Mouse (Mus musculus) heart, embryonic 11.5 days (tissue): Measurements from ENCODE around the gene Tbx5. TPM values are rescaled to one million over a fixed set of nuclear protein-coding genes. Genes with fewer than 3 reads are reported as not detected.

ENCODE experiments used
- ATAC-seq: fragments of 200-750 bp; cut with Nextera tagmentation; replicated peaks from 2 replicates; pipeline ENCODE4 v1.8.0; 2017; ENCODE audit warnings: moderate library complexity; ENCODE audit not compliant: insufficient number of reproducible peaks, low FRiP score, low TSS enrichment
- H3K27ac ChIP-seq: fragments of 300-500 bp; sonication (generic); 2 replicates; pipeline ENCODE4 v1.5.1; 2014; ENCODE audit warnings: mild to moderate bottlenecking, low read depth, low read length
- H3K27me3 ChIP-seq: fragments of 300-500 bp; sonication (generic); 2 replicates; pipeline ENCODE4 v1.6.1; 2014; ENCODE audit warnings: mild to moderate bottlenecking, low read length, mixed read lengths; ENCODE audit not compliant: control insufficient read depth, insufficient read depth
- H3K36me3 ChIP-seq: fragments of 300-500 bp; sonication (generic); 2 replicates; pipeline ENCODE4 v1.6.1; 2014; ENCODE audit warnings: mild to moderate bottlenecking, low read length, moderate library complexity, mixed read lengths; ENCODE audit not compliant: control insufficient read depth, insufficient read depth
- H3K4me1 ChIP-seq: fragments of 300-500 bp; sonication (generic); 2 replicates; pipeline ENCODE4 v1.6.1; 2014; ENCODE audit warnings: low read length; ENCODE audit not compliant: control insufficient read depth, insufficient read depth
- H3K4me2 ChIP-seq: fragments of 300-500 bp; sonication (generic); 2 replicates; pipeline ENCODE4 v1.6.1; 2014; ENCODE audit warnings: mild to moderate bottlenecking, moderate library complexity
- H3K4me3 ChIP-seq: fragments of 300-500 bp; sonication (generic); 2 replicates; pipeline ENCODE4 v1.5.1; 2014; ENCODE audit warnings: low read depth, low read length
- H3K9ac ChIP-seq: fragments of 300-500 bp; sonication (generic); 2 replicates; pipeline ENCODE4 v1.6.1; 2014; ENCODE audit warnings: mild to moderate bottlenecking, low read depth, low read length, moderate library complexity
- H3K9me3 ChIP-seq: fragments of 300-500 bp; sonication (generic); replicated peaks from 2 replicates; pipeline ENCODE4 v1.6.1; 2016; ENCODE audit warnings: low read length; ENCODE audit not compliant: control insufficient read depth
- WGBS: fragments of 180-500 bp; shearing (Covaris S2); extraction: QIAGEN DNeasy Blood & Tissue Kit; methylation state at CpG from one replicate; pipeline ENCODE4 v1.1.7; 2014; ENCODE audit not compliant: insufficient replicate concordance; 5-methylcytosine and 5-hydroxymethylcytosine counted together
- polyA plus RNA-seq: library from polyadenylated mRNA; unstranded; fragments of >200 nt; fragmentation: Nextera tagmentation; extraction: Ambion mirVana; gene quantifications from 2 replicates; pipeline ENCODE4 v1.2.1, GENCODE M21; 2014

The Tbx5 gene
- 40.1 and 41.1 TPM in 2 replicates for polyA plus RNA-seq

GRCm38 (mm10) chr5:119832479-119832796, at the start of gene Tbx5:
Gene Tbx5 (plus strand): TSS chr5:119832668.
- Histone ChIP-seq H3K4me2 (peak within 1 kb of the TSS; percentile 88), H3K9ac (peak within 1 kb of the TSS; percentile 98), H3K27ac (peak within 1 kb of the TSS; percentile 97), H3K36me3 (no peaks in the 10 kb centered on the region), H3K4me3 (peak within 1 kb of the TSS; percentile 76), H3K27me3 (peaks cover 4% of the 10 kb centered on the region; the same call in 1 of the 2 replicates), H3K4me1 (peaks cover 20% of the 10 kb centered on the region; the same call in 1 of the 2 replicates), H3K9me3 (no peaks in the 10 kb centered on the region)
- WGBS, result 4% methylated on average over 16 of the region's 16 CpGs
- no peak for ATAC-seq

- ATAC-seq, result no peak
- 85% methylated on average over 7 of the region's 7 CpGs for WGBS
- H3K27ac ChIP-seq, result no peak overlapping the region
Measured at GRCm38 (mm10) chr5:119785959-119786358, 46.5 kb upstream of the Tbx5 start.

GRCm38 (mm10) chr5:119791664-119792063, 40.8 kb upstream of the Tbx5 start:
- Histone ChIP-seq H3K4me1 (no peaks in the 10 kb centered on the region; the same call in 1 of the 2 replicates), H3K4me3 (no peak overlapping the region), H3K9me3 (no peaks in the 10 kb centered on the region), H3K9ac (no peak overlapping the region), H3K36me3 (no peaks in the 10 kb centered on the region), H3K27ac (no peak overlapping the region), H3K4me2 (no peak overlapping the region), H3K27me3 (peaks cover 25% of the 10 kb centered on the region)
- ATAC-seq, result no peak
- 63% methylated on average over 5 of the region's 5 CpGs for WGBS

More at GRCm38 (mm10) chr5:119785959-119786358, 46.5 kb upstream of the Tbx5 start:
- no peak overlapping the region for H3K4me2 ChIP-seq
- H3K36me3 ChIP-seq, result no peaks in the 10 kb centered on the region
- no peaks in the 10 kb centered on the region for H3K27me3 ChIP-seq
- no peaks in the 10 kb centered on the region for H3K9me3 ChIP-seq
- no peaks in the 10 kb centered on the region; the same call in 1 of the 2 replicates for H3K4me1 ChIP-seq
- no peak overlapping the region for H3K9ac ChIP-seq
- H3K4me3 ChIP-seq, result no peak overlapping the region

GRCm38 (mm10) chr5:119793972-119794371, 38.5 kb upstream of the Tbx5 start:
- ATAC-seq, result no peak; the same call in 1 of the 2 replicates
- H3K4me2 ChIP-seq, result no peak overlapping the region
- H3K4me3 ChIP-seq, result no peak overlapping the region
- H3K27ac ChIP-seq, result peak overlapping the region; percentile 68
- H3K27me3 ChIP-seq, result peaks cover 44% of the 10 kb centered on the region
- no peaks in the 10 kb centered on the region for H3K36me3 ChIP-seq
- peaks cover 2% of the 10 kb centered on the region; the same call in 1 of the 2 replicates for H3K4me1 ChIP-seq
- H3K9me3 ChIP-seq, result no peaks in the 10 kb centered on the region
- 6% methylated on average over 4 of the region's 4 CpGs for WGBS
- 0 out of 2 replicates have a peak overlapping the region, but pooled peaks have one; percentile 16 for H3K9ac ChIP-seq

- peaks cover 54% of the 10 kb centered on the region for H3K27me3 ChIP-seq
- H3K36me3 ChIP-seq, result no peaks in the 10 kb centered on the region
- H3K9ac ChIP-seq, result peak overlapping the region; percentile 24; the same call in 1 of the 2 replicates
- H3K27ac ChIP-seq, result peak overlapping the region; percentile 93
- H3K9me3 ChIP-seq, result no peaks in the 10 kb centered on the region
- no peak overlapping the region for H3K4me2 ChIP-seq
- ATAC-seq, result no peak
- WGBS, result 8% methylated on average over 6 of the region's 6 CpGs
- 0 out of 2 replicates have a peak, but pooled peaks cover 6% of the 10 kb centered on the region for H3K4me1 ChIP-seq
- no peak overlapping the region for H3K4me3 ChIP-seq
Measured at GRCm38 (mm10) chr5:119795376-119795775, 37.1 kb upstream of the Tbx5 start.

- Histone ChIP-seq H3K36me3 (no peaks in the 10 kb centered on the region), H3K4me3 (no peak overlapping the region), H3K9me3 (no peaks in the 10 kb centered on the region), H3K27ac (peak overlapping the region; percentile 93), H3K27me3 (peaks cover 58% of the 10 kb centered on the region), H3K4me2 (no peak overlapping the region; the same call in 1 of the 2 replicates), H3K9ac (peak overlapping the region; percentile 24; the same call in 1 of the 2 replicates), H3K4me1 (0 out of 2 replicates have a peak, but pooled peaks cover 10% of the 10 kb centered on the region)
- ATAC-seq, result no peak
- 16% methylated on average over 3 of the region's 3 CpGs for WGBS
Measured at GRCm38 (mm10) chr5:119795777-119796176, 36.7 kb upstream of the Tbx5 start.

- Histone ChIP-seq H3K4me3 (peak overlapping the region; percentile 49), H3K4me1 (0 out of 2 replicates have a peak, but pooled peaks cover 10% of the 10 kb centered on the region), H3K9me3 (no peaks in the 10 kb centered on the region), H3K9ac (peak overlapping the region; percentile 80), H3K27me3 (peaks cover 66% of the 10 kb centered on the region), H3K36me3 (no peaks in the 10 kb centered on the region), H3K27ac (peak overlapping the region; percentile 93), H3K4me2 (peak overlapping the region; percentile 60)
- WGBS, result 2% methylated on average over 33 of the region's 33 CpGs
- peak; percentile 49 for ATAC-seq
Measured at GRCm38 (mm10) chr5:119796443-119797160, 35.9 kb upstream of the Tbx5 start.

- no peak for ATAC-seq
- H3K4me3 ChIP-seq, result peak overlapping the region; percentile 49
- H3K4me1 ChIP-seq, result 0 out of 2 replicates have a peak, but pooled peaks cover 10% of the 10 kb centered on the region
- H3K4me2 ChIP-seq, result peak overlapping the region; percentile 60
- H3K27ac ChIP-seq, result peak overlapping the region; percentile 93
- H3K27me3 ChIP-seq, result peaks cover 76% of the 10 kb centered on the region
- H3K36me3 ChIP-seq, result no peaks in the 10 kb centered on the region
- peak overlapping the region; percentile 80 for H3K9ac ChIP-seq
- no peaks in the 10 kb centered on the region for H3K9me3 ChIP-seq
- WGBS, result 3% methylated on average over 26 of the region's 26 CpGs
Measured at GRCm38 (mm10) chr5:119797580-119798150, 34.8 kb upstream of the Tbx5 start.
